In genomic region chr10:45822251-45822650, GRCm38 (mm10) we compare ENCODE assay signal across 18 mouse cellular contexts.
"Had no signal": no experiment of that assay in that cellular context is flagged by ENCODE, and none has a peak within 500 bp of the region (broad histone marks: within the 10 kb centered on the region; RNA-seq: fewer than 3 reads in every experiment).

No protein-coding gene starts in this region.

- H3K4me1 ChIP-seq: liver, embryonic 13.5 days; midbrain, embryonic 10.5 days; midbrain, embryonic 13.5 days; stomach, embryonic 15.5 days had no signal

- ATAC-seq: intestine, postnatal 0 days; lung, postnatal 0 days; midbrain, embryonic 13.5 days; midbrain, embryonic 16.5 days had no signal

- H3K9ac ChIP-seq: liver, embryonic 13.5 days; lung, embryonic 14.5 days; midbrain, embryonic 13.5 days; stomach, embryonic 15.5 days had no signal

- DNase-seq: kidney, adult 2 months; kidney, postnatal 36 days; layer of hippocampus, postnatal 36 days; liver, embryonic 13.5 days; lung, embryonic 14.5 days; right cerebral cortex, postnatal 14 days; right cerebral cortex, postnatal 4 days had no signal

- H3K27me3 ChIP-seq: liver, embryonic 13.5 days; megakaryocyte, embryonic 14.5 days; midbrain, embryonic 13.5 days; stomach, embryonic 15.5 days had no signal

- H3K4me3 ChIP-seq: left cerebral cortex, adult 2 months; liver, embryonic 13.5 days; megakaryocyte, embryonic 14.5 days; midbrain, embryonic 10.5 days; midbrain, embryonic 13.5 days; myocyte; stomach, embryonic 15.5 days had no signal

- H3K27ac ChIP-seq: kidney, postnatal 0 days; left cerebral cortex, adult 2 months; liver, embryonic 13.5 days; macrophage; midbrain, embryonic 10.5 days; midbrain, embryonic 13.5 days; stomach, embryonic 15.5 days had no signal

- H3K36me3 ChIP-seq: liver, embryonic 13.5 days; midbrain, embryonic 10.5 days; midbrain, embryonic 13.5 days; stomach, embryonic 15.5 days had no signal
